Mouse (Mus musculus): Measurements from ENCODE around the gene Nlgn2.

DNA sequence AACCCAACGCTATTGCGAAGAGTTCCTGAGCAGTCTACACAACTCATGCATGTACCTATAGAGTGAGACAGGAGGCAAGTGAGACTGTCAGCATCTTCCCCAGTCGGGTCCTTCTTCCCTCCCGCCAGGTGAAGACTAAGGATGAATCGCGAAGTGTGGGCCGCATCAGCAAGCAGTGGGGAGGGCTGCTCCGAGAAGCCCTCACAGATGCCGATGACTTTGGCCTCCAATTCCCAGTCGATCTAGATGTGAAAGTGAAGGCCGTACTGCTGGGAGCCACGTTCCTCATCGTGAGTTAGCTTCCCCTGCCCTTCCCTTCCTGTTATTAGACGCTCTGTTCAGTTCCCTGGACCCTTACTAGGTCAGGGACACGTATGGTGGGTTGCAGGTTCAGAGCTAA lies 12.3 kb upstream of the Nlgn2 start:
- TF ChIP-seq POLR2A (IDR thresholded peaks at IDR 0.05; ENCODE audit: borderline replicate concordance, low read depth, low read length) (no peak), CTCF (IDR thresholded peaks at IDR 0.05; ENCODE audit: low read depth, low read length) (no peak)
